ENCODE assay signal across 7 mouse cellular contexts in the genomic region with DNA sequence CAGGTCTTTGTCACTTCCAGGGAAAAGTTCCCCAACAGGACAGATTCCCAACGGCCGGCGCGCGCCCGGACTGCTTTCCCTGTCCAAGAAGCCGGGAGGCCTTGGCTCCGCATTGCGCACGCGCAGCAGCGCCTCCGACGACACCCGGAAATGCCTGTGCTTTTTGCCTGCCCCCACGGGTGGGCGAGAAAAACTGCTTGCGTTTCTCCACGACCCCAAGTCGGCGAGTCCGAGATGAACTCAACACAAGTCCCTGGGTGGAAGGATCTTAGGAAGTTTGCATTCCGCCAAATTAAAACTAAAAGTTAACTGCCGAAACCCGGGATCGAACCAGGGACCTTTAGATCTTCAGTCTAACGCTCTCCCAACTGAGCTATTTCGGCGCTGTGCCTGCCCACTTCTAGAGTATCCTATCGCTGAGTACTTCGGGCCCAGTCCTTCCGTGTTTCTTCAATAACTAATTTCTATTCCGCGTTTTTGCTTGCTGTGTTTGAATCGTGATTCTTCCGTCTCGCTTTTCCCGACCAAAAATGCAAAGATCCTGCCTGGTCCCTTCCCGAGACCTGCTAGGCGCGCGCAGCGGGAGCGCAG. TPM values are rescaled to one million over a fixed set of nuclear protein-coding genes. Genes with fewer than 3 reads are reported as not detected.
DNase-seq lines count a peak whose midpoint lies in the region; ATAC-seq lines count a peak whose summit lies in the region.

No protein-coding gene starts in this region.

- 0 out of 2 replicates have a peak, but pooled peaks cover 4% of the 10 kb centered on the region for H3K4me1 ChIP-seq in intestine, embryonic 16.5 days (ENCODE audit: control insufficient read depth, insufficient read depth, low read length)
- H3K4me1 ChIP-seq in midbrain, embryonic 11.5 days (ENCODE audit: control insufficient read depth, insufficient read depth, low read length) = no peaks in the 10 kb centered on the region; the same call in 1 of the 2 replicates

- H3K36me3 ChIP-seq in intestine, embryonic 16.5 days (ENCODE audit: control insufficient read depth, insufficient read depth, low read length) = no peaks in the 10 kb centered on the region
- H3K36me3 ChIP-seq in midbrain, embryonic 11.5 days (ENCODE audit: control insufficient read depth, insufficient read depth, low read length) = no peaks in the 10 kb centered on the region

- H3K4me3 ChIP-seq in intestine, embryonic 16.5 days (ENCODE audit: low read length) = peak overlapping the region; percentile 77
- H3K4me3 ChIP-seq in midbrain, embryonic 11.5 days (ENCODE audit: low read depth, low read length) = peak overlapping the region; percentile 68

- peak overlapping the region; percentile 62 for H3K4me2 ChIP-seq in intestine, embryonic 16.5 days (ENCODE audit: low read depth, low read length)
- H3K4me2 ChIP-seq in midbrain, embryonic 11.5 days = peak overlapping the region; percentile 61

- intact Hi-C loops in left cerebral cortex, postnatal 36 days (cut with DNase I) = loop anchor here (5.0 kb wide), 1 partner anchor 87 kb away; no protein-coding TSS in a partner anchor

- H3K9ac ChIP-seq in intestine, embryonic 16.5 days (ENCODE audit: low read depth, low read length) = peak overlapping the region; percentile 77
- H3K9ac ChIP-seq in midbrain, embryonic 11.5 days (ENCODE audit: low read length) = peak overlapping the region; percentile 58

- no peaks in the 10 kb centered on the region for H3K9me3 ChIP-seq in intestine, embryonic 16.5 days (ENCODE audit: control insufficient read depth, low read length)
- no peaks in the 10 kb centered on the region for H3K9me3 ChIP-seq in midbrain, embryonic 11.5 days (ENCODE audit: control insufficient read depth, low read length)

- under 1% methylated on average over 44 of the region's 44 CpGs for whole genome bisulfite sequencing in intestine, embryonic 16.5 days
- under 1% methylated on average over 44 of the region's 44 CpGs for WGBS in midbrain, embryonic 11.5 days

- peak; percentile 90 for ATAC-seq in intestine, embryonic 16.5 days
- peak; percentile 80 for ATAC-seq in midbrain, embryonic 11.5 days (ENCODE audit: low FRiP score)

- peak; percentile 94 for DNase-seq in adrenal gland, adult 2 months
- peak; percentile 84 for DNase-seq in embryo, embryonic 11.5 days (ENCODE audit: low read depth, low spot score)
- peak; percentile 93 to 95 for DNase-seq in gastrocnemius, postnatal 4 days (ENCODE audit: low spot score in 2 of 2)
- DNase-seq in left cerebral cortex, postnatal 36 days (ENCODE audit: low spot score in 2 of 2) = peak; percentile 90
- DNase-seq in midbrain, embryonic 11.5 days (ENCODE audit: low spot score, missing footprints) = peak; percentile 99
- DNase-seq in skeletal muscle tissue, adult 2 months (ENCODE audit: low read depth, low spot score) = peak; percentile 91

- peak overlapping the region; percentile 77 for H3K27ac ChIP-seq in intestine, embryonic 16.5 days (ENCODE audit: low read length)
- H3K27ac ChIP-seq in midbrain, embryonic 11.5 days (ENCODE audit: low read depth, low read length) = no peak overlapping the region; the same call in 1 of the 2 replicates

- H3K27me3 ChIP-seq in intestine, embryonic 16.5 days (replicated peaks; ENCODE audit: control insufficient read depth, insufficient read depth, low read length) = no peaks in the 10 kb centered on the region
- no peaks in the 10 kb centered on the region for H3K27me3 ChIP-seq in midbrain, embryonic 11.5 days (ENCODE audit: control insufficient read depth, insufficient read depth, low read length)

RNA-seq across cellular contexts. Expression of gene Dct, which starts 37.3 kb away (rescaled TPM):
- under 1 TPM in 1 of 2 experiments, not detected in 1; 0.52 TPM for total RNA-seq in adrenal gland, adult 2 months (2021)
- 0.18 and 0.25 TPM in 2 replicates for polyA plus RNA-seq in adrenal gland, adult 2 months (2012; rRNA removed)
- total RNA-seq in gastrocnemius, postnatal 4 days (2021) = 1 to 10 TPM; 2.6 to 3.5 TPM
- 1.8 TPM in 2 replicates for polyA plus RNA-seq in intestine, embryonic 16.5 days (2015; fragmentation: Nextera tagmentation; extraction: Ambion mirVana)
- under 1 TPM; 0.52 TPM for total RNA-seq in left cerebral cortex, postnatal 36 days (2021)
- polyA plus RNA-seq in midbrain, embryonic 11.5 days (2014; fragmentation: Nextera tagmentation; extraction: Ambion mirVana) = 2.1 and 2.5 TPM in 2 replicates

RNA-seq across cellular contexts. Expression of gene Tgds, which starts 43.2 kb away (rescaled TPM):
- total RNA-seq in adrenal gland, adult 2 months (2021) = 10 to 100 TPM; 15.0 to 16.4 TPM
- polyA plus RNA-seq in adrenal gland, adult 2 months (2012; rRNA removed) = 3.4 and 3.7 TPM in 2 replicates
- 10 to 100 TPM; 14.1 to 15.6 TPM for total RNA-seq in gastrocnemius, postnatal 4 days (2021)
- polyA plus RNA-seq in intestine, embryonic 16.5 days (2015; fragmentation: Nextera tagmentation; extraction: Ambion mirVana) = 31.4 and 31.8 TPM in 2 replicates
- total RNA-seq in left cerebral cortex, postnatal 36 days (2021) = 1 to 10 TPM; 5.4 to 5.6 TPM
- 28.7 and 29.5 TPM in 2 replicates for polyA plus RNA-seq in midbrain, embryonic 11.5 days (2014; fragmentation: Nextera tagmentation; extraction: Ambion mirVana)

RNA-seq across cellular contexts. Expression of gene Gpr180, which starts 47.6 kb away (rescaled TPM):
- total RNA-seq in adrenal gland, adult 2 months (2021) = 10 to 100 TPM; 27.0 to 31.8 TPM
- 34.8 and 36.4 TPM in 2 replicates for polyA plus RNA-seq in adrenal gland, adult 2 months (2012; rRNA removed)
- 10 to 100 TPM; 38.9 to 41.0 TPM for total RNA-seq in gastrocnemius, postnatal 4 days (2021)
- polyA plus RNA-seq in intestine, embryonic 16.5 days (2015; fragmentation: Nextera tagmentation; extraction: Ambion mirVana) = 42.3 and 43.1 TPM in 2 replicates
- 10 to 100 TPM; 33.0 to 34.0 TPM for total RNA-seq in left cerebral cortex, postnatal 36 days (2021)
- polyA plus RNA-seq in midbrain, embryonic 11.5 days (2014; fragmentation: Nextera tagmentation; extraction: Ambion mirVana) = 29.5 and 32.3 TPM in 2 replicates
